Mouse (Mus musculus) thymus, adult 2 months (tissue): ENCODE measurements around the gene Lsm2.
"Not testable (repeated sequence)": the region's sequence is repeated elsewhere in the genome, so short reads cannot be mapped to it uniquely, and the experiment has no call there.

Source experiments
- CTCF ChIP-seq: fragments of 200-500 bp; IDR thresholded peaks from 2 replicates; pipeline ENCODE4 v1.5.1; 2012; ENCODE audit warnings: mild to moderate bottlenecking, control low read depth, low read length, moderate library complexity, borderline replicate concordance; ENCODE audit not compliant: control insufficient read depth, poor library complexity, insufficient read depth; ENCODE audit errors: extremely low read depth
- POLR2A ChIP-seq: fragments of 200-500 bp; IDR thresholded peaks from 2 replicates; pipeline ENCODE4 v1.6.1; 2012; ENCODE audit warnings: mild to moderate bottlenecking, low read length, control low read depth, moderate library complexity; ENCODE audit not compliant: control insufficient read depth, poor library complexity, insufficient read depth; ENCODE audit errors: extremely low read depth

DNA sequence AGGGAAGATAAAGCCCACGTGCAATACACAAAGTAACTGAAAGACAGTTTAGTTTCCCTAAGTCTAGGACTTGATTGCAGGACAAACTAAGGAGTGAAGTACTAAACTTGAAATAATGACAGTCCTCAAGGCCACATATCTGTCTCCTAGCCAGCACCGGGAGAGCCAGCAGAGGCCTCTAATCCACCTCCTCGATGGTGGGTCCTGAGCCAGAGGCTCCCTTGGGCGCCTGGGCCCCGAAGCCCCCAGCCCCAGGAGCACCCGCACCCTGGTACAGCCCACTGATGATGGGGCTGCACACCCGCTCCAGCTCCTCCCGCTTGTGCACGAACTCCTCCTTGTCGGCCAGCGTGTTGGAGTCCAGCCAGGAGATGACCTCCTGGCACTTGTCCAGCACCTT, 11.8 kb upstream of the Lsm2 start, which contains the start of gene Gm20481:
- TF ChIP-seq POLR2A, CTCF: not testable (repeated sequence)
